Mouse (Mus musculus) gastrocnemius, postnatal 4 days (tissue): ENCODE results near the gene Fh1. TPM values are rescaled to one million over a fixed set of nuclear protein-coding genes. Genes with fewer than 3 reads are reported as not detected.

Source experiments
- DNase-seq, 2 experiments: peaks; one replicate each; pipeline ENCODE4 v3.0.0; 2021 to 2022; ENCODE audit warnings: low spot score in 2 of 2, mixed read lengths in 2 of 2
- total RNA-seq, 2 experiments: library from RNA; stranded (reverse); gene quantifications; 2 replicates each; pipeline ENCODE4 v1.2.3; 2021

Gene Fh1
- total RNA-seq, 2 experiments from 2014 or later = 176 to 187 TPM

- no peak for DNase-seq
Measured at GRCm38 (mm10) chr1:175554641-175555040, 70.8 kb downstream of the Fh1 start.

- DNase-seq = no peak
Measured at GRCm38 (mm10) chr1:175552474-175552873, 73.0 kb downstream of the Fh1 start.

- no peak for DNase-seq
Measured at GRCm38 (mm10) chr1:175550586-175550985, 74.8 kb downstream of the Fh1 start.

Other genes starting within 250 kb of the Fh1 start
- under 1 TPM; 0.36 to 0.59 TPM for gene Rgs7, start 133.1 kb downstream of the Fh1 start, total RNA-seq
- gene Kmo, start 5.3 kb downstream of the Fh1 start, total RNA-seq = under 1 TPM; 0.31 to 0.34 TPM
- 1 to 10 TPM; 5.4 to 7.5 TPM for gene Opn3, start 67.1 kb upstream of the Fh1 start, total RNA-seq
- 1 to 10 TPM; 6.7 to 7.3 TPM for gene Chml, start 67.3 kb upstream of the Fh1 start, total RNA-seq
- not detected for gene Wdr64, start 73.0 kb upstream of the Fh1 start, total RNA-seq